Mouse (Mus musculus) megakaryocyte progenitor cell, adult 5-6 weeks (primary cell): Measurements from ENCODE around the gene Xpr1. TPM values are rescaled to one million over a fixed set of nuclear protein-coding genes. Genes with fewer than 3 reads are reported as not detected.

Source experiments
- ATAC-seq: replicated peaks from 2 replicates; pipeline ENCODE4 v1.8.0; 2016; ENCODE audit warnings: mild to moderate bottlenecking, moderate TSS enrichment, inconsistent platforms; ENCODE audit not compliant: poor library complexity
- total RNA-seq, 2 experiments: library from RNA; stranded (forward) in 1 of 2; stranded (reverse) in 1 of 2; fragments of 157-497, 149-512 nt in 1 of 2; fragments of 200-1000 nt in 1 of 2; gene quantifications; 2 replicates each; pipeline versions ENCODE4 v1.2.3 to v1.2.4; 2015 to 2017

Gene Xpr1
- total RNA-seq, 2 experiments from 2014 or later: 12.8 to 38.0 TPM

GRCm38 (mm10) chr1:155253126-155253525 lies 164.1 kb downstream of the Xpr1 start:
- ATAC-seq: 0 out of 2 replicates have a peak, but pooled peaks have one; percentile 22

GRCm38 (mm10) chr1:155252631-155253121 lies 164.5 kb downstream of the Xpr1 start:
- ATAC-seq: peak; percentile 86

GRCm38 (mm10) chr1:155251596-155251995 lies 165.6 kb downstream of the Xpr1 start:
- ATAC-seq: no peak

- no peak for ATAC-seq
Measured at GRCm38 (mm10) chr1:155250531-155251135, 166.6 kb downstream of the Xpr1 start.

- ATAC-seq: no peak
Measured at GRCm38 (mm10) chr1:155249896-155250295, 167.3 kb downstream of the Xpr1 start.

- no peak for ATAC-seq
Measured at GRCm38 (mm10) chr1:155248041-155248440, 169.2 kb downstream of the Xpr1 start.

- no peak for ATAC-seq
Measured at GRCm38 (mm10) chr1:155247441-155247840, 169.8 kb downstream of the Xpr1 start.

- no peak for ATAC-seq
Measured at GRCm38 (mm10) chr1:155245516-155245915, 171.7 kb downstream of the Xpr1 start.

GRCm38 (mm10) chr1:155244771-155245211 lies 172.4 kb downstream of the Xpr1 start:
- ATAC-seq: no peak; the same call in 1 of the 2 replicates

- peak; percentile 49 for ATAC-seq
Measured at GRCm38 (mm10) chr1:155243797-155244770, 173.1 kb downstream of the Xpr1 start, which contains the start of gene BC034090. Gene BC034090 (minus strand): TSS chr1:155244444.

- ATAC-seq: no peak
Measured at GRCm38 (mm10) chr1:155242488-155242745, 174.8 kb downstream of the Xpr1 start.

- ATAC-seq: no peak
Measured at GRCm38 (mm10) chr1:155241701-155242487, 175.3 kb downstream of the Xpr1 start.

- ATAC-seq: no peak
Measured at GRCm38 (mm10) chr1:155239962-155240717, 177.1 kb downstream of the Xpr1 start.

GRCm38 (mm10) chr1:155239169-155239568 lies 178.0 kb downstream of the Xpr1 start:
- ATAC-seq: no peak

GRCm38 (mm10) chr1:155238126-155238525 lies 179.1 kb downstream of the Xpr1 start:
- ATAC-seq: no peak

- no peak for ATAC-seq
Measured at GRCm38 (mm10) chr1:155237390-155237789, 179.8 kb downstream of the Xpr1 start.

- ATAC-seq: no peak
Measured at GRCm38 (mm10) chr1:155236306-155237024, 180.8 kb downstream of the Xpr1 start.

GRCm38 (mm10) chr1:155235641-155236040 lies 181.6 kb downstream of the Xpr1 start:
- ATAC-seq: no peak

GRCm38 (mm10) chr1:155233931-155234607 lies 183.1 kb downstream of the Xpr1 start:
- ATAC-seq: peak; percentile 81
